Mouse (Mus musculus): Measurements from ENCODE around the gene Cidec. TPM values are rescaled to one million over a fixed set of nuclear protein-coding genes. Genes with fewer than 3 reads are reported as not detected.
A peak's percentile ranks its signal among the peaks of the same experiment; 100 is the strongest.

Cidec gene
- polyA plus RNA-seq, 1 experiment, result not detected

- Histone ChIP-seq H3K27me3 (ENCODE audit: control insufficient read depth) (peaks cover 47% of the 10 kb centered on the region), H3K4me3 (replicated peaks) (no peak overlapping the region), H3K9me3 (ENCODE audit: control insufficient read depth, low read length) (no peaks in the 10 kb centered on the region), H3K36me3 (ENCODE audit: control insufficient read depth) (no peaks in the 10 kb centered on the region), H3K4me1 (ENCODE audit: control insufficient read depth) (peaks cover 13% of the 10 kb centered on the region)
- TF ChIP-seq GATA1 (IDR thresholded peaks at IDR 0.05; ENCODE audit: low read length) (no peak), TAL1 (IDR thresholded peaks at IDR 0.05; ENCODE audit: low read length) (no peak)
Observed at GRCm38 (mm10) chr6:113472061-113472460, 36.5 kb upstream of the Cidec start.

- Histone ChIP-seq H3K9me3 (ENCODE audit: control insufficient read depth, low read length) (no peaks in the 10 kb centered on the region), H3K36me3 (ENCODE audit: control insufficient read depth) (no peaks in the 10 kb centered on the region), H3K4me3 (replicated peaks) (peak within 1 kb of the TSS; percentile 5), H3K4me1 (ENCODE audit: control insufficient read depth) (peaks cover 13% of the 10 kb centered on the region), H3K27me3 (ENCODE audit: control insufficient read depth) (peaks cover 41% of the 10 kb centered on the region)
- TF ChIP-seq GATA1 (IDR thresholded peaks at IDR 0.05; ENCODE audit: low read length) (no peak), TAL1 (IDR thresholded peaks at IDR 0.05; ENCODE audit: low read length) (no peak)
Observed at GRCm38 (mm10) chr6:113471297-113471936, 35.9 kb upstream of the Cidec start, which contains the start of gene Il17rc. Il17rc (plus strand) TSS chr6:113471427.

GRCm38 (mm10) chr6:113469432-113469831, 33.9 kb upstream of the Cidec start:
- Histone ChIP-seq H3K4me1 (ENCODE audit: control insufficient read depth) (peaks cover 13% of the 10 kb centered on the region), H3K9me3 (ENCODE audit: control insufficient read depth, low read length) (no peaks in the 10 kb centered on the region), H3K27me3 (ENCODE audit: control insufficient read depth) (peaks cover 37% of the 10 kb centered on the region), H3K4me3 (replicated peaks) (peak overlapping the region; percentile 48), H3K36me3 (ENCODE audit: control insufficient read depth) (no peaks in the 10 kb centered on the region)
- TF ChIP-seq GATA1 (IDR thresholded peaks at IDR 0.05; ENCODE audit: low read length), result no peak
- no peak for TF ChIP-seq TAL1 (IDR thresholded peaks at IDR 0.05; ENCODE audit: low read length)

- Histone ChIP-seq H3K27me3 (ENCODE audit: control insufficient read depth) (peaks cover 32% of the 10 kb centered on the region), H3K36me3 (ENCODE audit: control insufficient read depth) (no peaks in the 10 kb centered on the region), H3K9me3 (ENCODE audit: control insufficient read depth, low read length) (no peaks in the 10 kb centered on the region), H3K4me1 (ENCODE audit: control insufficient read depth) (peaks cover 13% of the 10 kb centered on the region), H3K4me3 (replicated peaks) (peak overlapping the region; percentile 48)
- no peak for TF ChIP-seq GATA1 (IDR thresholded peaks at IDR 0.05; ENCODE audit: low read length)
- no peak for TF ChIP-seq TAL1 (IDR thresholded peaks at IDR 0.05; ENCODE audit: low read length)
Observed at GRCm38 (mm10) chr6:113469021-113469420, 33.5 kb upstream of the Cidec start.

GRCm38 (mm10) chr6:113468512-113468911, 33.0 kb upstream of the Cidec start:
- H3K4me3 ChIP-seq (replicated peaks), result no peak overlapping the region
- TF ChIP-seq TAL1 (IDR thresholded peaks at IDR 0.05; ENCODE audit: low read length), result no peak
- no peak for TF ChIP-seq GATA1 (IDR thresholded peaks at IDR 0.05; ENCODE audit: low read length)
- peaks cover 32% of the 10 kb centered on the region for H3K27me3 ChIP-seq (ENCODE audit: control insufficient read depth)
- peaks cover 13% of the 10 kb centered on the region for H3K4me1 ChIP-seq (ENCODE audit: control insufficient read depth)
- H3K9me3 ChIP-seq (ENCODE audit: control insufficient read depth, low read length), result no peaks in the 10 kb centered on the region
- H3K36me3 ChIP-seq (ENCODE audit: control insufficient read depth), result no peaks in the 10 kb centered on the region

- H3K4me1 ChIP-seq (ENCODE audit: control insufficient read depth), result peaks cover 11% of the 10 kb centered on the region
- H3K4me3 ChIP-seq (replicated peaks), result no peak overlapping the region
- H3K27me3 ChIP-seq (ENCODE audit: control insufficient read depth), result peaks cover 18% of the 10 kb centered on the region
- no peaks in the 10 kb centered on the region for H3K36me3 ChIP-seq (ENCODE audit: control insufficient read depth)
- no peaks in the 10 kb centered on the region for H3K9me3 ChIP-seq (ENCODE audit: control insufficient read depth, low read length)
- TF ChIP-seq GATA1 (IDR thresholded peaks at IDR 0.05; ENCODE audit: low read length), result no peak
Observed at GRCm38 (mm10) chr6:113465602-113466001, 30.0 kb upstream of the Cidec start.

GRCm38 (mm10) chr6:113464040-113464439, 28.5 kb upstream of the Cidec start:
- TF ChIP-seq TAL1 (IDR thresholded peaks at IDR 0.05; ENCODE audit: low read length), result no peak
- no peak for TF ChIP-seq GATA1 (IDR thresholded peaks at IDR 0.05; ENCODE audit: low read length)
- Histone ChIP-seq H3K36me3 (ENCODE audit: control insufficient read depth) (no peaks in the 10 kb centered on the region), H3K4me3 (replicated peaks) (no peak overlapping the region), H3K4me1 (ENCODE audit: control insufficient read depth) (peaks cover 2% of the 10 kb centered on the region), H3K27me3 (ENCODE audit: control insufficient read depth) (0 out of 2 replicates have a peak, but pooled peaks cover 2% of the 10 kb centered on the region), H3K9me3 (ENCODE audit: control insufficient read depth, low read length) (no peaks in the 10 kb centered on the region)

GRCm38 (mm10) chr6:113458635-113459034, 23.1 kb upstream of the Cidec start:
- Histone ChIP-seq H3K27me3 (ENCODE audit: control insufficient read depth) (no peaks in the 10 kb centered on the region; the same call in 1 of the 2 replicates), H3K36me3 (ENCODE audit: control insufficient read depth) (no peaks in the 10 kb centered on the region), H3K4me3 (replicated peaks) (no peak overlapping the region), H3K4me1 (ENCODE audit: control insufficient read depth) (no peaks in the 10 kb centered on the region), H3K9me3 (ENCODE audit: control insufficient read depth, low read length) (no peaks in the 10 kb centered on the region)
- TF ChIP-seq GATA1 (IDR thresholded peaks at IDR 0.05; ENCODE audit: low read length) (no peak), TAL1 (IDR thresholded peaks at IDR 0.05; ENCODE audit: low read length) (no peak)

GRCm38 (mm10) chr6:113457952-113458534, 22.5 kb upstream of the Cidec start, which contains the start of gene Il17re:
Il17re (plus strand) TSS chr6:113458484.
- Histone ChIP-seq H3K4me3 (replicated peaks) (no peak within 1 kb of the TSS), H3K9me3 (ENCODE audit: control insufficient read depth, low read length) (no peaks in the 10 kb centered on the region), H3K27me3 (ENCODE audit: control insufficient read depth) (no peaks in the 10 kb centered on the region; the same call in 1 of the 2 replicates), H3K4me1 (ENCODE audit: control insufficient read depth) (no peaks in the 10 kb centered on the region), H3K36me3 (ENCODE audit: control insufficient read depth) (no peaks in the 10 kb centered on the region)
- no peak for TF ChIP-seq GATA1 (IDR thresholded peaks at IDR 0.05; ENCODE audit: low read length)
- no peak for TF ChIP-seq TAL1 (IDR thresholded peaks at IDR 0.05; ENCODE audit: low read length)

Data from erythroblast, embryonic 14.5 days (primary cell).